Mouse (Mus musculus): ENCODE results near the gene Erlec1. TPM values are rescaled to one million over a fixed set of nuclear protein-coding genes. Genes with fewer than 3 reads are reported as not detected.

Erlec1 gene
- polyA plus RNA-seq, 1 experiment from 2014 or later = 16.4 TPM

- no peaks in the 10 kb centered on the region for H3K27me3 ChIP-seq (replicated peaks; ENCODE audit: control insufficient read depth, insufficient read depth, low read length)
- H3K4me3 ChIP-seq (ENCODE audit: low read depth, low read length) = no peak overlapping the region
- H3K4me1 ChIP-seq (ENCODE audit: control insufficient read depth, insufficient read depth, low read length) = no peaks in the 10 kb centered on the region
- no peaks in the 10 kb centered on the region for H3K9me3 ChIP-seq (ENCODE audit: control insufficient read depth, low read length)
- H3K36me3 ChIP-seq (ENCODE audit: control insufficient read depth, insufficient read depth, low read length) = no peaks in the 10 kb centered on the region
- no peak overlapping the region for H3K4me2 ChIP-seq (ENCODE audit: low read depth, low read length)
- no peak overlapping the region for H3K27ac ChIP-seq (replicated peaks; ENCODE audit: low read depth, low read length)
- no peak for DNase-seq (ENCODE audit: low spot score)
- ATAC-seq (ENCODE audit: low read depth) = no peak
- H3K9ac ChIP-seq (ENCODE audit: low read depth, low read length) = no peak overlapping the region
These were observed 54.8 kb downstream of the Erlec1 start for GRCm38 (mm10) chr11:30899312-30899711.

DNA sequence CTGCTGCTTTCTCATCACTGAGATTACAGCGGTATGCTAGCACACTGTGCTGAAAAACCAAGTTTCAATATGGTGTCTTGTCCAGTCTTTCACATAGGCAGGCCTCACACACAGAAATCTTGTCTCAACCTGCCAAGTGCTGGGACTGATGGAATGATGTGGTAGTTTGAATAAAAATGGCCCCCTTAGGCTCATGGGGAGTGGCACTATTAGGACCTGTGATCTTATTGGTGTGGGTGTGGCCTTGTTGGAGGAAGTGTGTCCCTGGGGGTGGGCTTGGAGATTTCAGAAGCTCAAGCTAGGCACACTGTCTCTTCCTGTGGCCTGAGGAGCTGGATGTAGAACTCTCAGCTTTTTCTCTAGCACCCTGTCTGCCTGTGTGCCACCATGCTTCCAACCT is 57.9 kb downstream of the Erlec1 start:
- Histone ChIP-seq H3K9me3 (ENCODE audit: control insufficient read depth, low read length) (no peaks in the 10 kb centered on the region), H3K4me2 (ENCODE audit: low read depth, low read length) (no peak overlapping the region), H3K4me3 (ENCODE audit: low read depth, low read length) (no peak overlapping the region), H3K4me1 (ENCODE audit: control insufficient read depth, insufficient read depth, low read length) (no peaks in the 10 kb centered on the region), H3K27ac (replicated peaks; ENCODE audit: low read depth, low read length) (no peak overlapping the region), H3K36me3 (ENCODE audit: control insufficient read depth, insufficient read depth, low read length) (no peaks in the 10 kb centered on the region), H3K9ac (ENCODE audit: low read depth, low read length) (no peak overlapping the region), H3K27me3 (replicated peaks; ENCODE audit: control insufficient read depth, insufficient read depth, low read length) (no peaks in the 10 kb centered on the region)
- WGBS = 91% methylated on average over 1 of the region's 1 CpGs
- no peak for ATAC-seq (ENCODE audit: low read depth)
- DNase-seq (ENCODE audit: low spot score) = no peak

DNA sequence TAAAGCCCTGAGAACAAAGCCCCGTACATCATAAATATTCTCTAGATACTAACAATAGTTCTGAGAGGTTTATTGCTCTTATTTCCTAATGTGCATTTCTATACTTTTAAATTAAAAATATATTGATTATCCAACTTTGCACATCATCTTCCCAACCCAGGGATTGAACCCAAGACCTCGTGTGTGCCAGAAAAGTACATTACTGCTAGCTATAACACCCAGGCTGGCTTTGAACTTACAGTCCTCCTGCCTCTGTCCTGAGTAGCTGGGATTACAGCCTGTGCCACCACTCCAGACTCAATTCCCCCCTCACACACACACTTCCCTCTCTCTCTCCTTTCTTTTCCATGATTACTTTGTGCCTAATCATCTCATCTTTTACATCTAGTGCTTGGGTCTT is 66.0 kb downstream of the Erlec1 start:
- 88% methylated on average over 2 of the region's 2 CpGs for WGBS
- Histone ChIP-seq H3K9ac (ENCODE audit: low read depth, low read length) (no peak overlapping the region), H3K36me3 (ENCODE audit: control insufficient read depth, insufficient read depth, low read length) (no peaks in the 10 kb centered on the region), H3K4me3 (ENCODE audit: low read depth, low read length) (no peak overlapping the region), H3K4me1 (ENCODE audit: control insufficient read depth, insufficient read depth, low read length) (no peaks in the 10 kb centered on the region), H3K4me2 (ENCODE audit: low read depth, low read length) (no peak overlapping the region), H3K9me3 (ENCODE audit: control insufficient read depth, low read length) (no peaks in the 10 kb centered on the region), H3K27ac (replicated peaks; ENCODE audit: low read depth, low read length) (no peak overlapping the region), H3K27me3 (replicated peaks; ENCODE audit: control insufficient read depth, insufficient read depth, low read length) (no peaks in the 10 kb centered on the region)
- ATAC-seq (ENCODE audit: low read depth) = no peak
- DNase-seq (ENCODE audit: low spot score) = no peak

DNA sequence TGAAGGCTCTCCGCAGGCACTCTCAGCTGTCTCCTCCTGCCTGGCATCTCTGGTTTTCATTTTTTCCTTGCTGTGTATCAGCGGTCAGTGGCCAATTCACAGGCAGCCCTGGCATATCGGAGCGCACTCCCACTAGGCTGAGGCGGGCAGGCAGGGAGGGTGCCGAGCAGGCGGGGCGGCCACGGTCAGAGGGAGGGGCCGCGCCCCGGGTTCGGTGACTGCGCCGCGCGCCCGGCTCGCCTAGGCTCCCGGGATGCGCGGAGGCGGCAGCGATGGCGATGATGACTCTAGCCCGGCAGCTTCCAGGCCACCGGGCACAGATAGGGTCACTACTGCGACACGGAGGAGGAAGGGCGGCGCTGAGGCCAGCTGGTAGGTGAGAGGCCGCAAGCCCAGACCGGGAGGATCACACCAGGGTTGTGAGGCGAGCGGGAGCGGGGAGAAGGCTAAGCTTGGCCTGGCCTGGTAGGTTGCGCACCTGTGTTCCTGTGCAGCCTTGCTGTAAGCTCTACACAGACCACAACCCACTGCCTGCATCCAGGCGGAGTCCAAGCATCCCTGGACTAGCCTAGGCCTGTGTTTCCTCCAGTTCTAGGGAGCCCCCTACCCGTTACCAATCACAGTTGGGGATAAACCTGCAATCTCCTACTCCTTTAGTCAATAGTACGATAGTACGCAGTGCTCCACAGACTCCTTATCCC is 68.8 kb downstream of the Erlec1 start, which contains the start of the genes Gpr75 and Asb3:
Gene Gpr75 (plus strand): TSS at position 188 of the 701 bp plus-strand sequence.
Gene Asb3 (plus strand): TSS at position 246 of the 701 bp plus-strand sequence.
- H3K9me3 ChIP-seq (ENCODE audit: control insufficient read depth, low read length) = no peaks in the 10 kb centered on the region
- H3K4me2 ChIP-seq (ENCODE audit: low read depth, low read length) = peak within 1 kb of the TSS; percentile 90
- peak within 1 kb of the TSS; percentile 51 for H3K4me3 ChIP-seq (ENCODE audit: low read depth, low read length)
- peak within 1 kb of the TSS; percentile 66 for H3K9ac ChIP-seq (ENCODE audit: low read depth, low read length)
- H3K36me3 ChIP-seq (ENCODE audit: control insufficient read depth, insufficient read depth, low read length) = peaks cover 1% of the 10 kb centered on the region; the same call in 1 of the 2 replicates
- H3K27ac ChIP-seq (replicated peaks; ENCODE audit: low read depth, low read length) = no peak within 1 kb of the TSS
- no peaks in the 10 kb centered on the region for H3K4me1 ChIP-seq (ENCODE audit: control insufficient read depth, insufficient read depth, low read length)
- DNase-seq (ENCODE audit: low spot score) (peak; percentile 48), ATAC-seq (ENCODE audit: low read depth) (peak; percentile 95)
- H3K27me3 ChIP-seq (replicated peaks; ENCODE audit: control insufficient read depth, insufficient read depth, low read length) = no peaks in the 10 kb centered on the region
- 5% methylated on average over 33 of the region's 41 CpGs for WGBS

Other genes starting within 250 kb of the Erlec1 start
- gene Psme4, start 182.6 kb downstream of the Erlec1 start, polyA plus RNA-seq (2014; fragmentation: Nextera tagmentation; extraction: Ambion mirVana) = 27.9 and 28.5 TPM in 2 replicates
- 0.29 and 0.39 TPM in 2 replicates for gene Gpr75, start 69.0 kb downstream of the Erlec1 start, polyA plus RNA-seq (2014; fragmentation: Nextera tagmentation; extraction: Ambion mirVana)
- 30.7 and 32.7 TPM in 2 replicates for gene Asb3, start 68.9 kb downstream of the Erlec1 start, polyA plus RNA-seq (2014; fragmentation: Nextera tagmentation; extraction: Ambion mirVana)
- gene Chac2, start 32.0 kb upstream of the Erlec1 start, polyA plus RNA-seq (2014; fragmentation: Nextera tagmentation; extraction: Ambion mirVana) = 12.5 and 15.0 TPM in 2 replicates
- not detected in 2 replicates for gene Gm17332, start 228.1 kb upstream of the Erlec1 start, polyA plus RNA-seq (2014; fragmentation: Nextera tagmentation; extraction: Ambion mirVana)

Measured in embryonic facial prominence, embryonic 14.5 days (tissue).